8 mouse cellular contexts compared by ENCODE assay signal in the genomic region with DNA sequence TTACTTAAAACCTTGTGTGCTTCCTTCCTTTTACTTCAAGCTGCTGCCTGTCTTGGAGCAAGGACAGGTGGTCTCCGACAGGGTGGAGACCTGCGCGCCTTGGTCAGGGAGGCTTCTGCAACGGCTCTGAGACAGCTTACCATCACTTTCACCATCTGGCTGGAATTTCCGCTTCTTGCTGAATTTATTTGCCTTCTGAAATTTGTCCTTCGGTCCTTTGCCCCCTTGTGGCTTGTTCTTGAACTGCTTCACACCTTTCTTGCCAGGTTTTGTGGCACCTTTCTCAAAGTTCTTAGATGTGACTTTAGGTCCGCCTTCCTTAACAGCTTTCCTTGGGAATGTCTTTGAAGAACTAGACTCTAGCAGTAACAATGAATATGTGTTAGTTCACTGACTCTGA. TPM values are rescaled to one million over a fixed set of nuclear protein-coding genes. Genes with fewer than 3 reads are reported as not detected.
DNase-seq lines count a peak whose midpoint lies in the region; ATAC-seq lines count a peak whose summit lies in the region.

No protein-coding gene starts in this region.

- H3K27me3 ChIP-seq in hindbrain, embryonic 14.5 days (ENCODE audit: control insufficient read depth, insufficient read depth, low read length), result no peaks in the 10 kb centered on the region
- no peaks in the 10 kb centered on the region for H3K27me3 ChIP-seq in hindbrain, embryonic 12.5 days
- H3K27me3 ChIP-seq in neural tube, embryonic 11.5 days (ENCODE audit: control insufficient read depth, insufficient read depth, low read length), result no peaks in the 10 kb centered on the region

- no peak for ATAC-seq in hindbrain, embryonic 14.5 days (ENCODE audit: low FRiP score)
- ATAC-seq in hindbrain, embryonic 12.5 days (ENCODE audit: low FRiP score), result no peak
- ATAC-seq in neural tube, embryonic 11.5 days (ENCODE audit: insufficient read depth, low FRiP score, low TSS enrichment), result no peak
- no peak for ATAC-seq in erythroid progenitor cell, adult 5-6 weeks (replicated peaks; ENCODE audit: low FRiP score, poor library complexity, severe bottlenecking)

- no peak overlapping the region for H3K9ac ChIP-seq in hindbrain, embryonic 14.5 days
- no peak overlapping the region for H3K9ac ChIP-seq in hindbrain, embryonic 12.5 days
- no peak overlapping the region for H3K9ac ChIP-seq in neural tube, embryonic 11.5 days (ENCODE audit: low read length)

- no peak overlapping the region for H3K27ac ChIP-seq in hindbrain, embryonic 14.5 days
- no peak overlapping the region for H3K27ac ChIP-seq in hindbrain, embryonic 12.5 days
- H3K27ac ChIP-seq in neural tube, embryonic 11.5 days (ENCODE audit: low read depth, low read length), result no peak overlapping the region

- DNase-seq in hindbrain, embryonic 14.5 days (ENCODE audit: low spot score), result peak; percentile 73
- DNase-seq in 416B (ENCODE audit: low read depth) (peak; percentile 25), MN1 (ENCODE audit: low spot score) (peak; percentile 32)
- DNase-seq in cerebellum, postnatal 14 days, result peak; percentile 80 to 87
- peak; percentile 51 to 79 for DNase-seq in kidney, postnatal 36 days
- peak; percentile 38 for DNase-seq in neural tube, embryonic 11.5 days (ENCODE audit: low spot score)

- peaks cover 8% of the 10 kb centered on the region for H3K4me1 ChIP-seq in hindbrain, embryonic 14.5 days (replicated peaks; ENCODE audit: control insufficient read depth, insufficient read depth, low read length)
- H3K4me1 ChIP-seq in hindbrain, embryonic 12.5 days, result peaks cover 11% of the 10 kb centered on the region
- 0 out of 2 replicates have a peak, but pooled peaks cover 5% of the 10 kb centered on the region for H3K4me1 ChIP-seq in neural tube, embryonic 11.5 days (ENCODE audit: control insufficient read depth, insufficient read depth, low read length)

- no peak overlapping the region for H3K4me2 ChIP-seq in hindbrain, embryonic 14.5 days (replicated peaks)
- H3K4me2 ChIP-seq in hindbrain, embryonic 12.5 days (replicated peaks), result no peak overlapping the region
- no peak overlapping the region for H3K4me2 ChIP-seq in neural tube, embryonic 11.5 days (ENCODE audit: low read depth)

- H3K36me3 ChIP-seq in hindbrain, embryonic 14.5 days (replicated peaks; ENCODE audit: control insufficient read depth, insufficient read depth), result peaks cover 49% of the 10 kb centered on the region
- peaks cover 39% of the 10 kb centered on the region for H3K36me3 ChIP-seq in hindbrain, embryonic 12.5 days
- peaks cover 12% of the 10 kb centered on the region for H3K36me3 ChIP-seq in neural tube, embryonic 11.5 days (ENCODE audit: control insufficient read depth, insufficient read depth, low read length)

- no peak overlapping the region for H3K4me3 ChIP-seq in hindbrain, embryonic 14.5 days (replicated peaks; ENCODE audit: low read length)
- H3K4me3 ChIP-seq in hindbrain, embryonic 12.5 days, result no peak overlapping the region
- H3K4me3 ChIP-seq in neural tube, embryonic 11.5 days (ENCODE audit: low read depth, low read length), result no peak overlapping the region

- whole genome bisulfite sequencing in hindbrain, embryonic 14.5 days, result 76% methylated on average over 7 of the region's 7 CpGs
- 83% methylated on average over 7 of the region's 7 CpGs for whole genome bisulfite sequencing in hindbrain, embryonic 12.5 days
- 78% methylated on average over 7 of the region's 7 CpGs for WGBS in neural tube, embryonic 11.5 days

- no peaks in the 10 kb centered on the region for H3K9me3 ChIP-seq in hindbrain, embryonic 14.5 days (ENCODE audit: control insufficient read depth, low read length)
- H3K9me3 ChIP-seq in hindbrain, embryonic 12.5 days (replicated peaks), result no peaks in the 10 kb centered on the region
- H3K9me3 ChIP-seq in neural tube, embryonic 11.5 days (ENCODE audit: control insufficient read depth, low read length), result no peaks in the 10 kb centered on the region

RNA-seq across cellular contexts. Expression of a gene that starts 4.0 kb away (rescaled TPM):
- polyA plus RNA-seq in hindbrain, embryonic 14.5 days (2014; fragmentation: Nextera tagmentation; extraction: Ambion mirVana), result 58.8 and 59.3 TPM in 2 replicates
- polyA plus RNA-seq in hindbrain, embryonic 12.5 days (2016; fragmentation: Nextera tagmentation; extraction: Ambion mirVana), result 79.8 and 85.6 TPM in 2 replicates
- polyA plus RNA-seq in neural tube, embryonic 11.5 days (2014; fragmentation: Nextera tagmentation; extraction: Ambion mirVana), result 78.0 and 89.0 TPM in 2 replicates
- 31.9 and 42.9 TPM in 2 replicates for total RNA-seq in erythroid progenitor cell, adult 5-6 weeks (2015; ENCODE audit: low replicate concordance)
- total RNA-seq in erythroid progenitor cell, adult 5-6 weeks (2017; ENCODE audit: low replicate concordance), result 23.4 and 57.8 TPM in 2 replicates

Comparison
In these comparisons a context has a peak if more than half of its experiments do, and no peak if none do; other contexts are left out.
1. DNase-seq: peak in every context shown above with its lines; median percentile 84 in cerebellum, postnatal 14 days; 73 in hindbrain, embryonic 14.5 days; 65 in kidney, postnatal 36 days; 38 in neural tube, embryonic 11.5 days; 32 in MN1; 25 in 416B.